Mouse (Mus musculus): ENCODE results near the gene Dnajc14. TPM values are rescaled to one million over a fixed set of nuclear protein-coding genes. Genes with fewer than 3 reads are reported as not detected.
A peak's percentile ranks its signal among the peaks of the same experiment; 100 is the strongest.

The Dnajc14 gene
- 56.0 and 56.7 TPM in 2 replicates for polyA plus RNA-seq (2015; fragmentation: Nextera tagmentation; extraction: Ambion mirVana)

- Histone ChIP-seq H3K27ac (ENCODE audit: low read length) (peak within 1 kb of the TSS; percentile 99), H3K4me1 (replicated peaks; ENCODE audit: control insufficient read depth, insufficient read depth, low read length) (peaks cover 30% of the 10 kb centered on the region), H3K4me3 (ENCODE audit: low read length) (peak within 1 kb of the TSS; percentile 84), H3K4me2 (ENCODE audit: low read depth, low read length) (peak within 1 kb of the TSS; percentile 70), H3K36me3 (ENCODE audit: control insufficient read depth, insufficient read depth, low read length) (peaks cover 15% of the 10 kb centered on the region), H3K9ac (ENCODE audit: low read length) (peak within 1 kb of the TSS; percentile 96), H3K27me3 (ENCODE audit: control insufficient read depth, insufficient read depth, low read depth, low read length) (no peaks in the 10 kb centered on the region), H3K9me3 (ENCODE audit: control insufficient read depth, low read length) (no peaks in the 10 kb centered on the region)
- ATAC-seq (ENCODE audit: low read depth): peak; percentile 15
- WGBS: under 1% methylated on average over 14 of the region's 14 CpGs
Observed at GRCm38 (mm10) chr10:128803771-128804270, at the start of gene Dnajc14. Dnajc14 (plus strand) TSS chr10:128804062.

GRCm38 (mm10) chr10:128772895-128773294, 31.0 kb upstream of the Dnajc14 start:
- no peak for ATAC-seq (ENCODE audit: low read depth)

GRCm38 (mm10) chr10:128773685-128774084, 30.2 kb upstream of the Dnajc14 start:
- Histone ChIP-seq H3K27me3 (ENCODE audit: control insufficient read depth, insufficient read depth, low read depth, low read length) (no peaks in the 10 kb centered on the region), H3K4me1 (replicated peaks; ENCODE audit: control insufficient read depth, insufficient read depth, low read length) (peaks cover 6% of the 10 kb centered on the region), H3K27ac (ENCODE audit: low read length) (no peak overlapping the region), H3K9ac (ENCODE audit: low read length) (no peak overlapping the region), H3K9me3 (ENCODE audit: control insufficient read depth, low read length) (no peaks in the 10 kb centered on the region), H3K4me2 (ENCODE audit: low read depth, low read length) (no peak overlapping the region), H3K4me3 (ENCODE audit: low read length) (no peak overlapping the region), H3K36me3 (ENCODE audit: control insufficient read depth, insufficient read depth, low read length) (peaks cover 2% of the 10 kb centered on the region; the same call in 1 of the 2 replicates)
- no peak for ATAC-seq (ENCODE audit: low read depth)
- whole genome bisulfite sequencing: 19% methylated on average over 5 of the region's 5 CpGs

More at GRCm38 (mm10) chr10:128772895-128773294, 31.0 kb upstream of the Dnajc14 start:
- no peaks in the 10 kb centered on the region for H3K9me3 ChIP-seq (ENCODE audit: control insufficient read depth, low read length)
- no peak overlapping the region for H3K9ac ChIP-seq (ENCODE audit: low read length)
- H3K27me3 ChIP-seq (ENCODE audit: control insufficient read depth, insufficient read depth, low read depth, low read length): no peaks in the 10 kb centered on the region
- WGBS: 79% methylated on average over 2 of the region's 2 CpGs
- H3K27ac ChIP-seq (ENCODE audit: low read length): no peak overlapping the region
- H3K4me2 ChIP-seq (ENCODE audit: low read depth, low read length): no peak overlapping the region
- no peaks in the 10 kb centered on the region for H3K4me1 ChIP-seq (replicated peaks; ENCODE audit: control insufficient read depth, insufficient read depth, low read length)
- H3K4me3 ChIP-seq (ENCODE audit: low read length): no peak overlapping the region
- peaks cover 2% of the 10 kb centered on the region; the same call in 1 of the 2 replicates for H3K36me3 ChIP-seq (ENCODE audit: control insufficient read depth, insufficient read depth, low read length)

- WGBS: 87% methylated on average over 2 of the region's 2 CpGs
- Histone ChIP-seq H3K27ac (ENCODE audit: low read length) (peak overlapping the region; percentile 94), H3K9me3 (ENCODE audit: control insufficient read depth, low read length) (no peaks in the 10 kb centered on the region), H3K4me1 (replicated peaks; ENCODE audit: control insufficient read depth, insufficient read depth, low read length) (peaks cover 16% of the 10 kb centered on the region), H3K4me3 (ENCODE audit: low read length) (no peak overlapping the region), H3K27me3 (ENCODE audit: control insufficient read depth, insufficient read depth, low read depth, low read length) (no peaks in the 10 kb centered on the region), H3K36me3 (ENCODE audit: control insufficient read depth, insufficient read depth, low read length) (no peaks in the 10 kb centered on the region), H3K9ac (ENCODE audit: low read length) (0 out of 2 replicates have a peak overlapping the region, but pooled peaks have one; percentile 24), H3K4me2 (ENCODE audit: low read depth, low read length) (no peak overlapping the region)
- ATAC-seq (ENCODE audit: low read depth): no peak
Observed at GRCm38 (mm10) chr10:128778441-128778840, 25.4 kb upstream of the Dnajc14 start.

GRCm38 (mm10) chr10:128779011-128779795, 24.7 kb upstream of the Dnajc14 start:
- peak overlapping the region; percentile 94 for H3K27ac ChIP-seq (ENCODE audit: low read length)
- H3K4me2 ChIP-seq (ENCODE audit: low read depth, low read length): peak overlapping the region; percentile 31
- no peak overlapping the region for H3K4me3 ChIP-seq (ENCODE audit: low read length)
- peaks cover 16% of the 10 kb centered on the region for H3K4me1 ChIP-seq (replicated peaks; ENCODE audit: control insufficient read depth, insufficient read depth, low read length)
- no peaks in the 10 kb centered on the region for H3K36me3 ChIP-seq (ENCODE audit: control insufficient read depth, insufficient read depth, low read length)
- peaks cover 4% of the 10 kb centered on the region; the same call in 1 of the 2 replicates for H3K9me3 ChIP-seq (ENCODE audit: control insufficient read depth, low read length)
- 18% methylated on average over 8 of the region's 8 CpGs for WGBS
- ATAC-seq (ENCODE audit: low read depth): peak; percentile 99
- peak overlapping the region; percentile 24; the same call in 1 of the 2 replicates for H3K9ac ChIP-seq (ENCODE audit: low read length)
- H3K27me3 ChIP-seq (ENCODE audit: control insufficient read depth, insufficient read depth, low read depth, low read length): no peaks in the 10 kb centered on the region

GRCm38 (mm10) chr10:128780200-128780599, 23.7 kb upstream of the Dnajc14 start:
- Histone ChIP-seq H3K9ac (ENCODE audit: low read length) (no peak overlapping the region), H3K36me3 (ENCODE audit: control insufficient read depth, insufficient read depth, low read length) (no peaks in the 10 kb centered on the region), H3K27me3 (ENCODE audit: control insufficient read depth, insufficient read depth, low read depth, low read length) (no peaks in the 10 kb centered on the region), H3K9me3 (ENCODE audit: control insufficient read depth, low read length) (peaks cover 4% of the 10 kb centered on the region; the same call in 1 of the 2 replicates), H3K4me2 (ENCODE audit: low read depth, low read length) (no peak overlapping the region), H3K27ac (ENCODE audit: low read length) (no peak overlapping the region), H3K4me1 (replicated peaks; ENCODE audit: control insufficient read depth, insufficient read depth, low read length) (peaks cover 16% of the 10 kb centered on the region), H3K4me3 (ENCODE audit: low read length) (no peak overlapping the region)
- ATAC-seq (ENCODE audit: low read depth): no peak
- WGBS: 90% methylated on average over 1 of the region's 1 CpGs

GRCm38 (mm10) chr10:128790398-128791124, 13.3 kb upstream of the Dnajc14 start, which contains the start of gene Mmp19:
Mmp19 (plus strand) TSS chr10:128790910.
- Histone ChIP-seq H3K4me2 (ENCODE audit: low read depth, low read length) (peak within 1 kb of the TSS; percentile 43), H3K4me3 (ENCODE audit: low read length) (peak within 1 kb of the TSS; percentile 41)
- peak; percentile 77 for ATAC-seq (ENCODE audit: low read depth)

GRCm38 (mm10) chr10:128792041-128792440, 11.8 kb upstream of the Dnajc14 start:
- Histone ChIP-seq H3K4me1 (replicated peaks; ENCODE audit: control insufficient read depth, insufficient read depth, low read length) (no peaks in the 10 kb centered on the region), H3K36me3 (ENCODE audit: control insufficient read depth, insufficient read depth, low read length) (no peaks in the 10 kb centered on the region), H3K4me2 (ENCODE audit: low read depth, low read length) (no peak overlapping the region), H3K4me3 (ENCODE audit: low read length) (no peak overlapping the region), H3K9ac (ENCODE audit: low read length) (no peak overlapping the region), H3K27ac (ENCODE audit: low read length) (no peak overlapping the region), H3K27me3 (ENCODE audit: control insufficient read depth, insufficient read depth, low read depth, low read length) (no peaks in the 10 kb centered on the region), H3K9me3 (ENCODE audit: control insufficient read depth, low read length) (no peaks in the 10 kb centered on the region)
- no peak for ATAC-seq (ENCODE audit: low read depth)

More at GRCm38 (mm10) chr10:128790398-128791124, 13.3 kb upstream of the Dnajc14 start, which contains the start of gene Mmp19:
- Histone ChIP-seq H3K9me3 (ENCODE audit: control insufficient read depth, low read length) (no peaks in the 10 kb centered on the region), H3K9ac (ENCODE audit: low read length) (peak within 1 kb of the TSS; percentile 62), H3K27ac (ENCODE audit: low read length) (0 out of 2 replicates have a peak within 1 kb of the TSS, but pooled peaks have one; percentile 37), H3K4me1 (replicated peaks; ENCODE audit: control insufficient read depth, insufficient read depth, low read length) (no peaks in the 10 kb centered on the region), H3K27me3 (ENCODE audit: control insufficient read depth, insufficient read depth, low read depth, low read length) (no peaks in the 10 kb centered on the region), H3K36me3 (ENCODE audit: control insufficient read depth, insufficient read depth, low read length) (no peaks in the 10 kb centered on the region)
- 69% methylated on average over 7 of the region's 7 CpGs for WGBS

GRCm38 (mm10) chr10:128793258-128793657, 10.6 kb upstream of the Dnajc14 start:
- H3K27ac ChIP-seq (ENCODE audit: low read length): no peak overlapping the region
- 100% methylated on average over 1 of the region's 1 CpGs for WGBS
- H3K36me3 ChIP-seq (ENCODE audit: control insufficient read depth, insufficient read depth, low read length): no peaks in the 10 kb centered on the region
- no peak for ATAC-seq (ENCODE audit: low read depth)
- no peak overlapping the region for H3K9ac ChIP-seq (ENCODE audit: low read length)
- H3K27me3 ChIP-seq (ENCODE audit: control insufficient read depth, insufficient read depth, low read depth, low read length): no peaks in the 10 kb centered on the region
- H3K4me1 ChIP-seq (replicated peaks; ENCODE audit: control insufficient read depth, insufficient read depth, low read length): no peaks in the 10 kb centered on the region
- H3K9me3 ChIP-seq (ENCODE audit: control insufficient read depth, low read length): no peaks in the 10 kb centered on the region
- H3K4me3 ChIP-seq (ENCODE audit: low read length): no peak overlapping the region
- no peak overlapping the region for H3K4me2 ChIP-seq (ENCODE audit: low read depth, low read length)

Measured in lung, embryonic 16.5 days (tissue).